Mouse (Mus musculus) C2C12 (cell line): ENCODE data around the gene Tmem131l.

Experiments used
- CTCF ChIP-seq: IDR thresholded peaks from one replicate; pipeline ENCODE4 v1.5.1; 2011; ENCODE audit not compliant: control insufficient read depth, insufficient read depth, insufficient read length
- MYOD1 ChIP-seq: IDR thresholded peaks from one replicate; pipeline ENCODE4 v1.6.1; 2011; ENCODE audit warnings: low read depth; ENCODE audit not compliant: control insufficient read depth, insufficient read length
- USF1 ChIP-seq: IDR thresholded peaks from one replicate; pipeline ENCODE4 v1.6.1; 2011; ENCODE audit warnings: low read depth, mild to moderate bottlenecking, control low read depth, moderate library complexity

GRCm38 (mm10) chr3:83943691-83944090 is 96.3 kb downstream of the Tmem131l start:
- TF ChIP-seq CTCF (no peak), MYOD1 (no peak), USF1 (no peak)
